Mouse (Mus musculus): ENCODE results near the gene Btbd6. TPM values are rescaled to one million over a fixed set of nuclear protein-coding genes. Genes with fewer than 3 reads are reported as not detected.
A peak's percentile ranks its signal among the peaks of the same experiment; 100 is the strongest.

The Btbd6 gene
- polyA plus RNA-seq (2015; fragmentation: Nextera tagmentation; extraction: Ambion mirVana), result 20.2 and 23.4 TPM in 2 replicates

DNA sequence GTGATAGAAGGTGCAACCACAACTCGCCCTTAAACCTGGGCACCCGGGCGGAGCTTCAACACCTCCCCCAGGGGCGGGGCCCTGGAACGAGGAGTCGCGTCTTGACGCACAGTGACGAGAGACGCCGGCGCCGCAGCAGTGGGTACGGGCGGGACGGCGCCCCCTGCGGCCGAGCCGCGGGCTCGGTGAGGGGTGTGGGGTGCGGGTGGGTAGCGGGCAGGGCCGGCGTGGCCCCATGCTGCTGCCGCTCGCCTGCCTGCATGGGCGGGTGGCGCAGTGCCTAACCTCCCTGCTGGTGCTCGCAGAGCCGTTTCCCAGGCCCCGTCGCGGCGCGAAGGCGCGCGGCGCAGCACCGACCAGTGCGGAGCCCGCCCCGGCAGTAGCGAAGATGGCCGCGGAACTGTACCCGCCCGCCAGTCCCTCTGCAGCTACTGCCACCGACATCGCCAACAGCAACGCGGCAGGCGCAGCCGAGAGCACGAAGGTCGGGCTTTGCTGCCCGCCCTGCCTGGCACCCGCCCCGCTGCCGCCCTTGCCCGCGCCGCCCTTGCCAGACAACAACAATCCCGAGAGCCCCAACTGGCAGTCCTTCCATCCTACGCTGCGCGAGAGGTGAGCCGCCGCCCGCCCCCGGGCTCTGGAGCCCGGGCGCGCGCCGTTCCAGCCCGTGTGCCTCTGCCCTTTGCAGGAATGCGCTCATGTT is at the start of gene Btbd6:
Gene Btbd6, plus strand, starts transcription at position 112 of the 703 bp plus-strand sequence.
- peak within 1 kb of the TSS; percentile 76 for H3K4me3 ChIP-seq (ENCODE audit: low read depth, low read length)
- H3K9ac ChIP-seq (replicated peaks; ENCODE audit: low read depth), result peak within 1 kb of the TSS; percentile 64
- H3K27ac ChIP-seq (ENCODE audit: low read length), result peak within 1 kb of the TSS; percentile 92
- no peaks in the 10 kb centered on the region for H3K9me3 ChIP-seq (ENCODE audit: low read length)
- H3K27me3 ChIP-seq (replicated peaks; ENCODE audit: insufficient read depth, low read length), result no peaks in the 10 kb centered on the region
- WGBS, result under 1% methylated on average over 40 of the region's 80 CpGs
- no peak for TF ChIP-seq EP300 (IDR thresholded peaks at IDR 0.05)
- TF ChIP-seq CTCF (IDR thresholded peaks at IDR 0.05), result peak; percentile 71
- peak; percentile 97 for ATAC-seq
- no peaks in the 10 kb centered on the region for H3K4me1 ChIP-seq (ENCODE audit: insufficient read depth, low read depth, low read length)
- peak within 1 kb of the TSS; percentile 81 for H3K4me2 ChIP-seq (replicated peaks; ENCODE audit: low read depth, low read length)
- peaks cover 41% of the 10 kb centered on the region for H3K36me3 ChIP-seq (ENCODE audit: insufficient read depth, low read length)
- peak; percentile 93 for DNase-seq (ENCODE audit: low spot score)

DNA sequence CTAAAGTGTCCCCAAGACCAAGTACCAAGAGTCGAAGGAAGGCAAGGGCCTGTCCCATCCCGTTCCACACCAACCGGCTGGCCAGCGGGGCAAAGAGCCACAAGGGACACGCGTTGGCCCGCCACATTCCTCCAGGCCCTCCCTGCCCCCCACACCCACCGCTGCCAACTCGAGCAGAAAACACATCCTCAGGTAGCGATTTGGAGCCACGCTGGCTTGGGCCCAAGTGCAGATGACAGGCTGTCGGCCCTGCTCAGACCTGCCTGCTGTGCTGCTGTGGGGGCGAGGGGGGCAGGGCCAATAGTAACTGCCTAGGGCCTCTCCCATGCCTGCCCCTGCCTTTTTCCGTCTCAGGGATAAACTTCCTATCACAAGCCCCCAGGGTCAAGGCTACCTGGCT is 49.0 kb upstream of the Btbd6 start:
- Histone ChIP-seq H3K9me3 (ENCODE audit: low read length) (no peaks in the 10 kb centered on the region), H3K9ac (replicated peaks; ENCODE audit: low read depth) (no peak overlapping the region), H3K4me2 (replicated peaks; ENCODE audit: low read depth, low read length) (peak overlapping the region; percentile 91; the same call in 1 of the 2 replicates), H3K27ac (ENCODE audit: low read length) (no peak overlapping the region), H3K4me1 (ENCODE audit: insufficient read depth, low read depth, low read length) (peaks cover 9% of the 10 kb centered on the region), H3K27me3 (replicated peaks; ENCODE audit: insufficient read depth, low read length) (peaks cover 10% of the 10 kb centered on the region; the same call in 1 of the 2 replicates), H3K36me3 (ENCODE audit: insufficient read depth, low read length) (no peaks in the 10 kb centered on the region), H3K4me3 (ENCODE audit: low read depth, low read length) (no peak overlapping the region)
- no peak for ATAC-seq
- no peak for DNase-seq (ENCODE audit: low spot score)
- WGBS, result 45% methylated on average over 14 of the region's 14 CpGs
- TF ChIP-seq EP300 (IDR thresholded peaks at IDR 0.05), result no peak
- no peak for TF ChIP-seq CTCF (IDR thresholded peaks at IDR 0.05)

DNA sequence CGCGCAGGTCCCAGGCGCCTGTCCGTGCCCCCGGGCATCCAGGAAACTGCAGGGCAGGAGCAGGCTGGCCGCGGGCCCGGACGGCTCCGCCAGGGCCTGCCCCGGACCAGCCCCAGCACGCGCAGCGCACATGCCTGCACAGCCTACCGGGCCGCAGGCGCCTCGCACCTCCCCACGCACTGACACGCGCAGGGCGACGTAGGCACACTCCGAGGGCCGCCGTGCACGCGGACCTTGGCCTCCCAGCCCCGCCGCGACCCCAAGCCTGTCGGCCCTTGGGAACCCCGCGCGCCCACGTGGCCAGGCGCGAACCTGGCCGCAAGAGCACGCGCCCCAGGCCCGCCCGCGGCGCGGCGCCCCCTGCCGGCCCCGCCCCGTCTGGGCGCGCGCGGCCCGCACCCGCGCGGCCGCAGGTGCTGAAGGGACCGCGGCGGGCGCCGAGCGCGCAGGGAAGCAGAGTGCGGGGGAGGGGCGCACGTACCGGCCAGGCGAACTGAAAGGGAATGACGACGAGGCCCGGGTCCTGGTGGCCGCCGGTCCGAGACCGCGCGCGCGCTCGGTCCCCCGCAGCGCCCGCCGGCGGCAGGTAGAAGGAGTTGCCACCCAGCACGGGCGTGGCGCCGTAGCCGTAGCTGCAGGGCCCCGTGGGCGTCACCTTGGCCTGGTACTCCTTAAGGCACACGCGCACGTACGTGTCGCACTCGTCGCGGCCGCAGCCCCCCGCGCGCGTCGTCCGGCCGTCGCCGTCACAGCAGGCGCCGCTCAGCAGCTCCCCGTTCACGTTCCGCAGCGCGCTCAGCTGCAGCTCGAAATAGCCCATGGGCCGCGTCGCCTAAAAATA is 47.7 kb upstream of the Btbd6 start:
- Histone ChIP-seq H3K4me1 (ENCODE audit: insufficient read depth, low read depth, low read length) (peaks cover 9% of the 10 kb centered on the region), H3K27me3 (replicated peaks; ENCODE audit: insufficient read depth, low read length) (peaks cover 10% of the 10 kb centered on the region; the same call in 1 of the 2 replicates), H3K36me3 (ENCODE audit: insufficient read depth, low read length) (no peaks in the 10 kb centered on the region), H3K27ac (ENCODE audit: low read length) (peak overlapping the region; percentile 71), H3K4me3 (ENCODE audit: low read depth, low read length) (peak overlapping the region; percentile 57), H3K9me3 (ENCODE audit: low read length) (no peaks in the 10 kb centered on the region), H3K4me2 (replicated peaks; ENCODE audit: low read depth, low read length) (peak overlapping the region; percentile 91), H3K9ac (replicated peaks; ENCODE audit: low read depth) (peak overlapping the region; percentile 46)
- no peak for TF ChIP-seq EP300 (IDR thresholded peaks at IDR 0.05)
- peak; percentile 21 for TF ChIP-seq CTCF (IDR thresholded peaks at IDR 0.05)
- peak; percentile 56 for DNase-seq (ENCODE audit: low spot score)
- ATAC-seq, result peak; percentile 52
- WGBS, result 3% methylated on average over 91 of the region's 124 CpGs

DNA sequence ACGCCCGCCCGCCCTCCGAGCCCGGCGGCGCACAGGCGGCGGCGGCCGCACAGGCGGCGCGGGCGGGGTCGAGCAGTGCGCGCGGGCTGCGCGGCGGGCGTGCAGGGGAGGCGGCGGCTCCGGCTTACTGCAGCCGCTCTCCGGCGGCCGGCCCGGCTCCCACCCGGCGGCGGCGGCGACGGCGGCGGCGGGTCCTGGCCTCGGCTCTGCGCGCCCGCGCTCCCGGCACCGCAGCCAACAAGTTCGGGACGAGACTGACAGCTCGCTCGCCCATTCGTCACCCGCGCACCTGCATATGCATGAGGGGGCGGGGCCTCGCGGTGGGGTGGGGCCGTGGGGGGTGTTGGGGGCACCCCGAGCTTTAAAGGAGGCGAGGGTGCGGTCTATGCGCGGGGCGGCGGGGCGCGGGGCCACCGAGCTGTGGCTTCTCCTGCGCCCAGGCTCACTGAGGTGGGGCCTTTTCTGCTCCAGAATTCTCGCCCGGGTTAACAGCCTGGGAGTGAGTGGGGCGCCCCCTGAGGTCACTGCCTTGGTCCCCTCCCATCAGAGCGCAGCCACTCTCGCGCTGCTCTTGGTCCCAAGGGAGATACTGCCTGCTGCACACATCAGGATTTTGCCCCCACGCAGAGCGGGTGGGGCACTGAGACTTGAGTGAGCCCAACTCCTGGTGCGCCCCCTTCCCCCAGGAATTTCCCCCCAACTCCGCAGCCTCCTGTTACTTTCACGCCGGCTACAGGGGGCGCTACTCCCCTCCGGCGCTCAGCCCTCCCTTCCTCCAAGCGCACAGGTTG is 46.5 kb upstream of the Btbd6 start, which contains the start of gene Jag2:
Gene Jag2, minus strand, starts transcription at position 215 of the 791 bp plus-strand sequence.
- DNase-seq (ENCODE audit: low spot score) (peak; percentile 70), ATAC-seq (peak; percentile 75)
- H3K4me2 ChIP-seq (replicated peaks; ENCODE audit: low read depth, low read length), result peak within 1 kb of the TSS; percentile 91
- peaks cover 10% of the 10 kb centered on the region; the same call in 1 of the 2 replicates for H3K27me3 ChIP-seq (replicated peaks; ENCODE audit: insufficient read depth, low read length)
- H3K4me3 ChIP-seq (ENCODE audit: low read depth, low read length), result peak within 1 kb of the TSS; percentile 57
- peak within 1 kb of the TSS; percentile 46 for H3K9ac ChIP-seq (replicated peaks; ENCODE audit: low read depth)
- H3K27ac ChIP-seq (ENCODE audit: low read length), result peak within 1 kb of the TSS; percentile 71
- H3K4me1 ChIP-seq (ENCODE audit: insufficient read depth, low read depth, low read length), result peaks cover 9% of the 10 kb centered on the region
- TF ChIP-seq EP300 (IDR thresholded peaks at IDR 0.05), result no peak
- TF ChIP-seq CTCF (IDR thresholded peaks at IDR 0.05), result peak; percentile 67
- 5% methylated on average over 32 of the region's 85 CpGs for WGBS
- H3K9me3 ChIP-seq (ENCODE audit: low read length), result no peaks in the 10 kb centered on the region
- no peaks in the 10 kb centered on the region for H3K36me3 ChIP-seq (ENCODE audit: insufficient read depth, low read length)

DNA sequence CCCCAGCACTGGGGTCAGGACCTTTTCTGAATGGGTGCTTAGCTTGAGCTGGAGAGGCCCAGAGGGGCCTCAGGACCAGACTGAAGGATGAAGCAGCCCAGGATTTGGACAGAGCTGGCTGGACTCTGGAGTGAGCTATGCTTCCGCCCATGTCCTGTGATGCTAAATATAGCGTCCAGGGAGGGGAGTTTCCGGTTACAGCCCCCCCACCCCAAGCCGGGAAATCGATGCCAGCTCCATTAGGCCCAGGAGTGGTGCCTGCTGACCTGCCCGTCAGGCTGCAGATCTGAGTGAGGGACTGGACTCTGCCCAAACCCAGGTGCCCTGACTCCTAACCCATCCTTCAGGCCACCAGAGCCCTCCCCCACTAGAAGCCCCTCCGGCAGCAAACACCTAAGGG is 43.6 kb upstream of the Btbd6 start:
- Histone ChIP-seq H3K4me3 (ENCODE audit: low read depth, low read length) (no peak overlapping the region), H3K27me3 (replicated peaks; ENCODE audit: insufficient read depth, low read length) (peaks cover 10% of the 10 kb centered on the region; the same call in 1 of the 2 replicates), H3K9ac (replicated peaks; ENCODE audit: low read depth) (no peak overlapping the region), H3K27ac (ENCODE audit: low read length) (no peak overlapping the region), H3K4me1 (ENCODE audit: insufficient read depth, low read depth, low read length) (peaks cover 4% of the 10 kb centered on the region), H3K9me3 (ENCODE audit: low read length) (no peaks in the 10 kb centered on the region), H3K36me3 (ENCODE audit: insufficient read depth, low read length) (no peaks in the 10 kb centered on the region), H3K4me2 (replicated peaks; ENCODE audit: low read depth, low read length) (no peak overlapping the region)
- DNase-seq (ENCODE audit: low spot score) (no peak), ATAC-seq (no peak)
- WGBS, result 29% methylated on average over 7 of the region's 7 CpGs
- TF ChIP-seq CTCF (IDR thresholded peaks at IDR 0.05), result no peak
- no peak for TF ChIP-seq EP300 (IDR thresholded peaks at IDR 0.05)

All from lung, postnatal 0 days (tissue).